Mouse (Mus musculus) cerebellum, postnatal 36 days (tissue): Measurements from ENCODE around the gene Gm10643.

Experiments used
- DNase-seq, 2 experiments: peaks; one replicate each; pipeline ENCODE4 v3.0.0; 2021 to 2022; ENCODE audit warnings: mixed read lengths in 2 of 2

Gm10643 gene

DNA sequence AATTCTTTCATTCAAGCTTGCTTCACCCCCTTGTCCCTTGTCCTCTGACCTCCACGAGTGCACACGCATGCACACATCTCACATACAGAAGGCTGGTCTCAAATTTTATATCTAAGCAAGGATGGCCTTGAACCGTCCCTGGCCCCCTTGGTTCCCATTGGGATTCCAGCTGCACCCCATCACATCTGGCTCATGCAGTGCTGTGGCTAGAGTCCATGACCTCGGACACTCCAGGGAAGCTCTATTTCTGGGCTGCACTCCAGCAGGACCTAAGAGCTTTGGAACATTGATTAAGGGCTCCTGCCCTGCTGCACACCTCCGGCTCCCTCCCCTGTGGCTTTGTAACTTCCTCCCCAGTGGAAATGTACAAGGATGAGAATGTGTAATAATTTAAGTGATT, 26.9 kb downstream of the Gm10643 start:
- DNase-seq = no peak

DNA sequence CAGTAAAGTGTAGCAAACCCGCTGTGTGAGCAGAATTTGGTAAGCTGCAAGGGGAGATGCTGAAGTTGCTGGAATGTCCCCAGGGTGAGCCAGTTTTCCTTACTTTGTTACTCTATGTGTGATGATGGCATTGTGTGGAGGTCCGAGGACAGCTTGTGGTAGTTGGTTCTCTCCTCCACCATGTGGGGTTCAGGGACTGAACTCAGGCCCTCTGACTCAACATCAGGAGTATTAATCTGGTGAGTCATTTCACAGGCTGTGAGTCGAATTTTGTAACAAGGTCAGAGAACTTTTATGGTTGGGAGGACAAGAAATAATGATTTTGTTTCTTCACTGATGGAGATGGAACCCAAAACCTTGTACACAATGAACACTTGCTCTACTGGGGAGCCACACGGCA, 32.2 kb downstream of the Gm10643 start:
- DNase-seq = no peak

DNA sequence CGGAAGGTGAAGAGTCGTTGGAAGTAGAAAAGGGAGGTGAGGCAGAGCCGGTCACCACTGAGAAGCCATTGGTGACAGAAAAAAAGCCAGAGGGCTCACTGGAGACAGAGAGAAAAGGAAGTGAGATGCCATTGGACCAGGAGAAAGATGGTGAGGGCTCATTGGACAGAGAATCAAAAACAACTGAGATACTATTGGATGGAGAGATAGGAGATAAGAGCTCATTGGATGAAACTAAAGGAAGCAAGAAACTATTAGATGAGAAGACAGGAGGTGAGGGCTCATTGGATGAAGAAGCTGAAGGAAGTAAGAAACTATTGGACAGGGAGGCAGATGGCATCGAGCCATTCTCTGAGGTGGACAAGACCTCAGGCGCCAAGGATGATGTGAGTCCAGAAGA, 35.7 kb downstream of the Gm10643 start:
- no peak for DNase-seq

DNA sequence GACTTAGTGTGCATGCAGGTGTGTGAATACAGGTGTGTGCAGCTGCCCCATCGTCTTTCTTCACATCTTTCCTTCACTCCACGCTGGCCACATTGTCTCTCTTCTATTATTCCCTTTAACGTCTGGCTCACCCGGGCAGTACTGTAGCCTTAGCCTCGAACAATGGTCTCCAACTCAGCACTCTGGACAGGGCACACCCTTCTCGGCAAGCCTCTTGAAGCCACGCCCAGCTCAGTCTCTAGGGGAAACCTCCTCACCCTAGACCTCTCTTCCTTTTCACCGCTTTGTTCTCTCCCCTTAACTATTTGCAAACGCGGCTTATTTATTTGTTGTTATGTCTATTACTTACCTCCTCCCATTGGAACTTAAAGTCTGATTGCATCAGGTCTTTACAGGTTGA, 37.5 kb downstream of the Gm10643 start:
- DNase-seq = no peak

DNA sequence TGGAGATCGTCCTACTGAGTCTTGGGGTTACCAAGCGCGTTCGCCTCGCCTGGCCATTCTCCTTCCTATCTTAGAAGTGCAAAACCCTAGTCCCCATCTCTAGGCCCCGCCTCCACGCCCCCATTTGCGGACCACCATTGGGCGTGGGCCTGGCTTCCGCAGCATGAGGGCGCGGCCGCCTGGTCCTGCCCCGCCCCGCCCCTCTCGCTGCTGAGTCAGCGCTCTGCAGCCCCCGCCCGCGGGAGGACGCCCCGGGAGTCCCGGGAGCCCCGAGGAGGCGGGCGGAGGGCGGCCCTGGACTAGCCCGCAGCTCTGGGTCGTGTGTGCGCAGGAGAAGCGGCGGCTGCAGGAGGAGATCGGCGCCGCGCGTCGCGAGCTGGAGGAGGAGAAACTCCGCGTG, 39.1 kb downstream of the Gm10643 start:
- no peak for DNase-seq

DNA sequence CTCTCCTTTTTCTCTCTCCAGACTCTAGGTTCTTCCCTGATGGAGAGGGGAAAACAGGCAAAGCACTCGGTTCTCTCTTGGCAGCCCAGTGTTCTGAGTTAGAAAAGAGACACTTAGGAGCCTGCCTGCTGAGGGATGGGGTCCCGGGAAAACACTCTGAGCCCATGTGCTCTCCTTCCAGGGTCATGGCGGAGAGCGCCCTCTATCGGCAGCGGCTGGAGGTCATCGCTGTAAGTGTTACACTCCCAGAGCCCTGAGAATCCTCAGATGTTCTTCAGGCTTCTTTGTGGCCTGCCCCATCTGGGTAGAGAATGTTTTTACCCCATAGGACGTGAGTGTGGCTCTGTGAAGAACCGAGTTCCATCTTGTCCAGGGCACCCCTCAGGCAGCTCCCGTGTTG, 40.8 kb downstream of the Gm10643 start:
- DNase-seq = peak; percentile 34 to 51

DNA sequence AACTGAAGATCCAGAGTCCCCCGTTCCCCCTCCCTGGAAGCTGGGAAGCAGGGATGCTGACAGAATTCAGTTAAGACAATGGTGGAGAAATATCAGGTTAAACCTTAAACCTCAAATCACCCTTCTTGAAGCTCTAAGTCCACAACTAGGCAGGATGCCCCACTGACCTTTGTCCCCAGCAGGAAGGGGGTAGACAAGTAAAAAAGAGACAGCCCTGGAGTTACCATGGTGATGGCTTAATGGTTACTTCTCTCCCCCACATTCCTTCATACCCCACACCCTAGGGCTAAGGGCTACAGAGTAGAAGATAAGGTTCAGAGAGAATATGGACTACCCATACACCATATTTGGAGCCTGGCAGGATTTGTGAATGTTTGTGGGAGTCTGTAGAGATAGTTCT, 41.3 kb downstream of the Gm10643 start:
- DNase-seq = no peak

DNA sequence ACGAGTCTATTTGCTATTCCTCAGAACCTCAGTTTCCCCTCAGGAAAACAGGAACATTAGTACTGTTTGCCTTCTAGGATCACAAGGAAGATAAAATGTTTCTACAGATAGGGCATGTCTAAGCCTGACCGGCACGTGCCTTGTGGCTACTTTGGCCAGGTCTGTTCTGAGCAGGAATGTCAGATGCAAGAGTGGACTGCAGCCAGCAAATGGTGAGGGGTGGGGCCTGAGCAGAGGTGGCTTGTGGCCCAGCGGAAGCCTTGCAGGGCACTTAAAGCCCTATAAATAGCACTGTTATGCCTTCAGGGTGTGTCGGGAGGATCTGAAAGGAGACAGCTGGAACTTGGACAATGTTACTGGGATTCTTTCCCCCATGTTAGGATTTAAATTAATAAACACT, 41.9 kb downstream of the Gm10643 start:
- no peak for DNase-seq

DNA sequence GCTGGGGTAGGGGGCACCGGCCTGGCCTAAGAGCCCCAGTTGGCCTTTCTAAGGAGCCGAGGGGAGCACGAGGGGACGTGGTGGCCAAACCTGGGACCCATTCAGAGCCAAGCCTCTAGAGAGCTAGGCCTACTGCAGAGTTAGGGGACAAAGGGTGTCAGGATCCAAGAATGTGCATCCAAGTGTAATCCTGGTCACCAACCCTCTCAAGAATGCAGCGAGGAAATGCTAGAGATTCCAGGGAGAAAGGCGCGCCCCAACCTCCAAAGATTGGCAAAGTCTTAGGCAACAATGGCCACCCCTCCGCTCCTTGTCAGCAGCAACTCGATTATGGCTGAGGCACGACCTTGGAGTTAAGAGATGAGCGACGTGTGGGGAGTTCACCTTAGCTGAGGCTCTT, 43.4 kb downstream of the Gm10643 start:
- DNase-seq = no peak

DNA sequence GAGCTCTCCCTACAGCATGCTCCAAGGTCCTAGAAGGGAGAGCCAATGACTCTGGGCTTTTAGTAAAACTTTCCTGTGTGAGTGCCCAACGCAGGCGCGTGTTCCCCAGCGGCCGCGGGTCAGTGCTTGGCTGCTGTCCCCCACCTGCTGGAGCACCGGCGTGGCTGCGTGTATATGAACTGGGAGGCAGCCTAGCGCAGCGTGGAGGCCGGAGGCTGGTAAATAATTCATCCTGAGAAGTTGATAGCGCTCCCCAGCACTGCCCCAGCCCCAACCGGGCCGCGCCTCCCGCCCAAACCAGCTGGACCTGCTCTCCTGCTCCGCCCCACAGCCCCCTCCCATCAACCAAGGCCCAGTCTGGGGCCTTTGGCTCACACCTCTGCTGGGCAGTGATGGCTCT, 43.8 kb downstream of the Gm10643 start, which contains the start of gene Palm3:
Gene Palm3, plus strand, starts transcription at position 376 of the 400 bp plus-strand sequence.
- no peak for DNase-seq

DNA sequence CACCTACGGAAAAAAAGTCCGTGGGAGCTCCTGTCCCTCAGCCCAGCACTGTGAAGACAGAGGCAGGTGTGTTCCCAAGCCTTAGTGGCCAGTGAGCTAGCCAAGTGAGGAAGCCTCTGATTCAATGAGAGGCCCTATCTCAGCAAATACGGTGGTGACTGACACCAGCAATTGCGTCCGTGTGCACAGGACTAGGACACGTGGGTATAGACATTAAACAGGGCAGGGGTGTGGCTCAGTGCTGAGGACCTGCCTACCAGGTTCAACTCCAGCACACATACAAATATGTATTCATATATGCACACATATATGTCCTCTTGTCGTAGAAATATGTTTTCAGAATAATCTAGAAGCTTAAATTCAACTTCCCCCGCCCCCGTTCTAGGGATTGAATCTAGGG, 45.2 kb downstream of the Gm10643 start:
- no peak for DNase-seq

DNA sequence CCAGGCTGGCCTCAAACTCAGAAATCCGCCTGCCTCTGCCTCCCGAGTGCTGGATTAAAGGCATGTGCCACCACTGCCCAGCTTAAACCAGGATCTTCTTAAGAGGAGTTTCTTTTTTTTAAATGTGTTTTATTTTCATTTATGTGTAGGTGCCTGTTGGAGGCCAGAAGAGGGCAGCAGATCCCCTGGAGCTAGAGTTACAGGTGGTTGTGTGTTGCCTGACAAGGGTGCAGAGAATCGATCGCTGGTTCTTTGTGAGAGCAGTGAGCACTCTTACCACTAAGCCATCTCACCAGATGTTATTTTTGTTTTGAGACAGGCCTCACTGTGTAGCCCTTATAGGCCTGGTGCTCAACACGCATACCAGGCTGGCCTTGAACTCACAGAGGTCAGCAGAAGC, 49.1 kb downstream of the Gm10643 start:
- DNase-seq = no peak
